Mouse (Mus musculus): ENCODE measurements around the gene Cox8c. TPM values are rescaled to one million over a fixed set of nuclear protein-coding genes. Genes with fewer than 3 reads are reported as not detected.

Gene Cox8c
- not detected for polyA plus RNA-seq (2017; shearing (Covaris generic))

GRCm38 (mm10) chr12:102899091-102899490 is at the start of gene Cox8c:
Gene Cox8c (plus strand): TSS chr12:102899316.

GRCm38 (mm10) chr12:102878031-102878823 is 20.9 kb upstream of the Cox8c start, which contains the start of gene Btbd7:
Gene Btbd7 (minus strand): TSS chr12:102878471.

GRCm38 (mm10) chr12:102948778-102949394 is 49.8 kb downstream of the Cox8c start, which contains the start of gene Unc79:
Gene Unc79 (plus strand): TSS chr12:102948859.

Other genes starting within 250 kb of the Cox8c start
- 52.6 TPM for gene Itpk1, start 194.4 kb upstream of the Cox8c start, polyA plus RNA-seq (2017; shearing (Covaris generic))
- gene Moap1, start 155.7 kb upstream of the Cox8c start, polyA plus RNA-seq (2017; shearing (Covaris generic)): 7.2 TPM
- 20.0 TPM for gene Tmem251, start 155.6 kb upstream of the Cox8c start, polyA plus RNA-seq (2017; shearing (Covaris generic))
- not detected for gene Gm28051, start 141.6 kb upstream of the Cox8c start, polyA plus RNA-seq (2017; shearing (Covaris generic))
- gene Gon7, start 141.5 kb upstream of the Cox8c start, polyA plus RNA-seq (2017; shearing (Covaris generic)): 18.6 TPM
- gene Ubr7, start 141.3 kb upstream of the Cox8c start, polyA plus RNA-seq (2017; shearing (Covaris generic)): 27.9 TPM
- 7.6 TPM for gene Gm20604, start 140.6 kb upstream of the Cox8c start, polyA plus RNA-seq (2017; shearing (Covaris generic))
- gene Btbd7, start 20.8 kb upstream of the Cox8c start, polyA plus RNA-seq (2017; shearing (Covaris generic)): 24.6 TPM
- 0.06 TPM for gene Unc79, start 49.5 kb downstream of the Cox8c start, polyA plus RNA-seq (2017; shearing (Covaris generic))